Mouse (Mus musculus): ENCODE results near the gene Gfap. TPM values are rescaled to one million over a fixed set of nuclear protein-coding genes. Genes with fewer than 3 reads are reported as not detected.

Gene Gfap
- total RNA-seq, 2 experiments from 2014 or later, result 263 to 355 TPM

DNA sequence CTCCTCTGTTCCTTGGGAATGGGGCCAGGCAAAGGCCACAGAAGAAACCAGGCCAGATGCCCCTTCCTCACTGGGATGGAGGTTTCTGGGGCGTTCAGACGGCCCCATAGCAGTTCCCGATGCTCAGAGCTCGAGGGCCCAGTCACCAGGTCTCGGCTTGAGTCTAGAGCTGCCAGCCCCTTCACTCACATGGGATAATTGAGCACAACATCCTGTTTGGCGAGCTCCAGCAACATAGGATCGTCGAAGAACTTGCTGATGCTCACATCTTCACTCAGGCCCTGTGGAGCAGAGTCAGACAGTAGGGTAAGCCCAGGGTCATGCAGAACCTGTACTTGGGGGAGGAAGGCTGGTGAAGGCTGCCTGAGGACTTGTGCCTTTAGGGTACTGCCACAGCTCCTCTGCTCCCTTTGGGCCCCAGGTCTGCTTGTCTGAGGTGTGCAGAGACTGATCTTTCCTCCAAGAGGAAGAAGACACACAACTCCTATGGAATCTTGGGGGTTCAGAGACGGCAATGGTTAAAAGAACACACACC is 62.0 kb downstream of the Gfap start:
- no peak for DNase-seq (ENCODE audit: low spot score in 2 of 2)

GRCm38 (mm10) chr11:102838126-102838525 is 62.6 kb downstream of the Gfap start:
- no peak for DNase-seq (ENCODE audit: low spot score in 2 of 2)

GRCm38 (mm10) chr11:102837385-102837784 is 63.3 kb downstream of the Gfap start:
- DNase-seq (ENCODE audit: low spot score in 2 of 2), result no peak

Other genes with a start within 250 kb of the Gfap start
- not detected for gene Meioc, start 237.2 kb downstream of the Gfap start, total RNA-seq (2021)
- 10 to 100 TPM; 37.9 to 41.3 TPM for gene Ccdc43, start 203.1 kb downstream of the Gfap start, total RNA-seq (2021)
- 100 to 1,000 TPM; 186 to 207 TPM for gene Adam11, start 139.5 kb downstream of the Gfap start, total RNA-seq (2021)
- gene Gjc1, start 81.2 kb downstream of the Gfap start, total RNA-seq (2021), result 10 to 100 TPM; 10.3 to 12.9 TPM
- 1 to 10 TPM; 5.3 to 6.5 TPM for gene Higd1b, start 65.1 kb downstream of the Gfap start, total RNA-seq (2021)
- gene Eftud2, start 19.9 kb downstream of the Gfap start, total RNA-seq (2021), result 100 to 1,000 TPM; 113 to 124 TPM
- gene Ccdc103, start 19.7 kb downstream of the Gfap start, total RNA-seq (2021), result 1 to 10 TPM; 1.5 to 2.0 TPM
- under 1 TPM; 0.21 to 0.41 TPM for gene Fam187a, start 15.7 kb downstream of the Gfap start, total RNA-seq (2021)
- gene Kif18b, start 24.2 kb upstream of the Gfap start, total RNA-seq (2021), result 1 to 10 TPM in 1 of 2 experiments, under 1 TPM in 1; 0.91 to 1.4 TPM
- 10 to 100 TPM; 36.0 to 37.8 TPM for gene C1ql1, start 45.8 kb upstream of the Gfap start, total RNA-seq (2021)
- gene Nmt1, start 127.3 kb upstream of the Gfap start, total RNA-seq (2021), result 100 to 1,000 TPM; 112 to 113 TPM
- gene Dcakd, start 127.4 kb upstream of the Gfap start, total RNA-seq (2021), result 100 to 1,000 TPM; 113 to 128 TPM
- 10 to 100 TPM in 1 of 2 experiments, 1 to 10 TPM in 1; 9.7 to 10.3 TPM for gene Plcd3, start 200.7 kb upstream of the Gfap start, total RNA-seq (2021)
- gene Acbd4, start 200.8 kb upstream of the Gfap start, total RNA-seq (2021), result 10 to 100 TPM; 71.0 to 80.3 TPM
- gene Hexim1, start 215.3 kb upstream of the Gfap start, total RNA-seq (2021), result 10 to 100 TPM; 50.8 to 53.8 TPM
- gene Hexim2, start 231.5 kb upstream of the Gfap start, total RNA-seq (2021), result 10 to 100 TPM; 11.2 to 16.1 TPM

Data from layer of hippocampus, postnatal 14 days (tissue).